Mouse (Mus musculus) lung, embryonic 16.5 days (tissue): Measurements from ENCODE around the gene Pcgf6. TPM values are rescaled to one million over a fixed set of nuclear protein-coding genes. Genes with fewer than 3 reads are reported as not detected.
"Not testable (repeated sequence)": the region's sequence is repeated elsewhere in the genome, so short reads cannot be mapped to it uniquely, and the experiment has no call there.

Source experiments
- ATAC-seq: fragments of 200-750 bp; cut with Nextera tagmentation; 2 replicates; pipeline ENCODE4 v1.8.0; 2017; ENCODE audit warnings: low read depth, mild to moderate bottlenecking, moderate library complexity
- H3K27ac ChIP-seq: fragments of 300-500 bp; sonication (generic); 2 replicates; pipeline ENCODE4 v1.5.1; 2014; ENCODE audit warnings: mild to moderate bottlenecking, control low read depth, low read length
- H3K27me3 ChIP-seq: fragments of 300-500 bp; sonication (generic); 2 replicates; pipeline ENCODE4 v1.6.1; 2014; ENCODE audit warnings: low read depth, low read length, mixed read lengths; ENCODE audit not compliant: control insufficient read depth, insufficient read depth
- H3K36me3 ChIP-seq: fragments of 300-500 bp; sonication (generic); 2 replicates; pipeline ENCODE4 v1.6.1; 2014; ENCODE audit warnings: low read length; ENCODE audit not compliant: control insufficient read depth, insufficient read depth
- H3K4me1 ChIP-seq: fragments of 300-500 bp; sonication (generic); replicated peaks from 2 replicates; pipeline ENCODE4 v1.6.1; 2014; ENCODE audit warnings: low read length, mixed read lengths; ENCODE audit not compliant: control insufficient read depth, insufficient read depth
- H3K4me2 ChIP-seq: fragments of 300-500 bp; sonication (generic); 2 replicates; pipeline ENCODE4 v1.6.1; 2014; ENCODE audit warnings: low read depth, low read length, control low read depth
- H3K4me3 ChIP-seq: fragments of 300-500 bp; sonication (generic); 2 replicates; pipeline ENCODE4 v1.5.1; 2014; ENCODE audit warnings: mild to moderate bottlenecking, low read length, control low read depth
- H3K9ac ChIP-seq: fragments of 300-500 bp; sonication (generic); 2 replicates; pipeline ENCODE4 v1.6.1; 2014; ENCODE audit warnings: low read length, control low read depth
- H3K9me3 ChIP-seq: fragments of 300-500 bp; sonication (generic); 2 replicates; pipeline ENCODE4 v1.6.1; 2016; ENCODE audit warnings: low read length; ENCODE audit not compliant: control insufficient read depth
- WGBS: fragments of 180-500 bp; shearing (Covaris S2); extraction: QIAGEN DNeasy Blood & Tissue Kit; methylation state at CpG from one replicate; pipeline ENCODE4 v1.1.7; 2014; 5-methylcytosine and 5-hydroxymethylcytosine counted together
- polyA plus RNA-seq: library from polyadenylated mRNA; unstranded; fragments of >200 nt; fragmentation: Nextera tagmentation; extraction: Ambion mirVana; gene quantifications from 2 replicates; pipeline ENCODE4 v1.2.1, GENCODE M21; 2015

The Pcgf6 gene
- polyA plus RNA-seq, 1 experiment from 2014 or later: 14.4 TPM

DNA sequence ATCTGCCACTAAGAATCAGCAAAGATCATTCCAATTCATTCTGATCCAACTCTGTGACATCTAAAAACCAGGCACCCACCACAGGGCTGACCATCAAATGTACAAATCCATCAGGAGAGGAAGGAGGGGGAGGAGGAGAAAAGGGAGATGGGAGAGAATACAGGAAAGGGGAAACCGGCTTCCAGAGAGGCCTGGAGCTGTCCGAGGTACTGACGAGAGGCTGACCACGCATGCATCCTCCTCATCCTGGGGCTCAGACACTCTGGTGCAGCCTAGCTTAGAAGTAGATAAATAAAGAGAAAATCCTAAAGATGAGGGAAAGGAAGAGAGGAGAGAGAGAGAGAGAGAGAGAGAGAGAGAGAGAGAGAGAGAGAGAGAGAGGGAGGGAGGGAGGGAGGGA, 44.4 kb downstream of the Pcgf6 start:
- Histone ChIP-seq H3K36me3 (no peaks in the 10 kb centered on the region), H3K4me1 (no peaks in the 10 kb centered on the region), H3K9ac (no peak overlapping the region), H3K27ac (no peak overlapping the region), H3K9me3 (no peaks in the 10 kb centered on the region), H3K27me3 (no peaks in the 10 kb centered on the region), H3K4me2 (no peak overlapping the region), H3K4me3 (no peak overlapping the region)
- ATAC-seq: no peak
- 0% methylated on average over 4 of the region's 4 CpGs for WGBS

- ATAC-seq: no peak
- no peaks in the 10 kb centered on the region for H3K9me3 ChIP-seq
- no peaks in the 10 kb centered on the region for H3K36me3 ChIP-seq
- WGBS: 53% methylated on average over 5 of the region's 5 CpGs
- no peaks in the 10 kb centered on the region for H3K27me3 ChIP-seq
- no peak overlapping the region for H3K9ac ChIP-seq
- H3K4me3 ChIP-seq: no peak overlapping the region
- no peaks in the 10 kb centered on the region for H3K4me1 ChIP-seq
- no peak overlapping the region for H3K4me2 ChIP-seq
- H3K27ac ChIP-seq: no peak overlapping the region
Observed at GRCm38 (mm10) chr19:47005873-47006272, 44.8 kb downstream of the Pcgf6 start.

- Histone ChIP-seq H3K9me3 (no peaks in the 10 kb centered on the region), H3K36me3 (no peaks in the 10 kb centered on the region), H3K4me2 (no peak overlapping the region), H3K4me3 (no peak overlapping the region), H3K27me3 (no peaks in the 10 kb centered on the region), H3K27ac (no peak overlapping the region), H3K4me1 (no peaks in the 10 kb centered on the region), H3K9ac (no peak overlapping the region)
- 73% methylated on average over 6 of the region's 6 CpGs for WGBS
- ATAC-seq: no peak
Observed at GRCm38 (mm10) chr19:47003742-47004511, 46.8 kb downstream of the Pcgf6 start.

GRCm38 (mm10) chr19:47000357-47000756, 50.3 kb downstream of the Pcgf6 start:
- H3K4me3 ChIP-seq, ATAC-seq: not testable (repeated sequence)
- 60% methylated on average over 2 of the region's 3 CpGs for WGBS

DNA sequence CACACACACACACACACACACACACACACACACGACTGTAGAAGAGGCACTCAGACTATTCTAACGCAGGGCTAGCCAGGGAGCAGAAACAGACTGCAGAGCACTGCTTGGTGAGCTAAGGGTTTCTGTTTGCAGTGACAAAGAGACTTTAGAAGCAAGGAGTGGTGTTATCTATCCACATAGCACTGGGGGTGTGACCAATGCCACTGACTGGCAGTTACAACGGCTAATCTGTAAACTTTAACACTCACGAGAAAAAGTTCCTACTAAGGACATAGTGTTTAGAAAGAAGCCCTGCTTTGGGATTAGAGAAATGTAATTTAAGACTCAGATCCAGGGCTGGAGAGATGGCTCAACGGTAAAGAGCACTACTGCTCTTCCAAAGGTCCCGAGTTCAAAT, 51.0 kb downstream of the Pcgf6 start:
- Histone ChIP-seq H3K4me2 (no peak overlapping the region), H3K9ac (no peak overlapping the region), H3K36me3 (no peaks in the 10 kb centered on the region), H3K27ac (no peak overlapping the region), H3K4me3 (no peak overlapping the region), H3K4me1 (no peaks in the 10 kb centered on the region), H3K9me3 (no peaks in the 10 kb centered on the region), H3K27me3 (no peaks in the 10 kb centered on the region)
- WGBS: 65% methylated on average over 6 of the region's 6 CpGs
- ATAC-seq: no peak

More at GRCm38 (mm10) chr19:47000357-47000756, 50.3 kb downstream of the Pcgf6 start:
- not testable (repeated sequence) for H3K9ac ChIP-seq, H3K27ac ChIP-seq, H3K9me3 ChIP-seq, H3K4me1 ChIP-seq, H3K4me2 ChIP-seq, H3K27me3 ChIP-seq, H3K36me3 ChIP-seq

DNA sequence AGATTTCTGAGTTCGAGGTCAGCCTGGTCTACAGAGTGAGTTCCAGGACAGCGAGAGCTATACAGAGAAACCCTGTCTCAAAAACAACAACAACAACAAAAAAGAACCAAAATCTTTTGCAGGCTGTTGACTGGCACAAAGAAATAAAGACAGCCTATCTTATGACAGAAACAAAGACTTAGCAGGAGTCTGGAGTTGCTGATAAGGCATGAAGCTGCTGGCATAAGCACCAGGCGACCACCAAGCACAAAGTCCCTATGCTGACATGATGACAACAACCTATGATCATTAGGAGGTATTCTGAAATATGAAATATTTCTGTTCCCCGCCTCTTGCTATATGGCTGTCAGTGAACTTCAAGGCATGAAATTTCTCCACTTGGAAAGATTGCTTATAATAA, 51.8 kb downstream of the Pcgf6 start:
- H3K9me3 ChIP-seq: no peaks in the 10 kb centered on the region
- ATAC-seq: no peak
- H3K27me3 ChIP-seq: no peaks in the 10 kb centered on the region
- H3K9ac ChIP-seq: no peak overlapping the region
- no peaks in the 10 kb centered on the region for H3K4me1 ChIP-seq
- 70% methylated on average over 4 of the region's 4 CpGs for WGBS
- no peaks in the 10 kb centered on the region for H3K36me3 ChIP-seq
- H3K4me3 ChIP-seq: no peak overlapping the region
- H3K4me2 ChIP-seq: no peak overlapping the region
- no peak overlapping the region for H3K27ac ChIP-seq

- ATAC-seq: no peak
- 76% methylated on average over 8 of the region's 8 CpGs for WGBS
Observed at GRCm38 (mm10) chr19:46998168-46998870, 52.4 kb downstream of the Pcgf6 start.

GRCm38 (mm10) chr19:46996095-46996494, 54.6 kb downstream of the Pcgf6 start:
- H3K9me3 ChIP-seq: no peaks in the 10 kb centered on the region
- no peak overlapping the region for H3K4me2 ChIP-seq
- H3K4me1 ChIP-seq: no peaks in the 10 kb centered on the region
- no peak overlapping the region for H3K9ac ChIP-seq
- WGBS: 77% methylated on average over 9 of the region's 9 CpGs
- H3K4me3 ChIP-seq: no peak overlapping the region
- ATAC-seq: no peak
- no peak overlapping the region for H3K27ac ChIP-seq
- no peaks in the 10 kb centered on the region for H3K27me3 ChIP-seq
- no peaks in the 10 kb centered on the region for H3K36me3 ChIP-seq

More at GRCm38 (mm10) chr19:46998168-46998870, 52.4 kb downstream of the Pcgf6 start:
- no peaks in the 10 kb centered on the region for H3K9me3 ChIP-seq
- no peaks in the 10 kb centered on the region for H3K36me3 ChIP-seq
- H3K27ac ChIP-seq: no peak overlapping the region
- H3K9ac ChIP-seq: no peak overlapping the region
- no peak overlapping the region for H3K4me3 ChIP-seq
- no peaks in the 10 kb centered on the region for H3K27me3 ChIP-seq
- H3K4me1 ChIP-seq: no peaks in the 10 kb centered on the region
- no peak overlapping the region for H3K4me2 ChIP-seq

GRCm38 (mm10) chr19:46992329-46992728, 58.4 kb downstream of the Pcgf6 start:
- H3K9ac ChIP-seq, H3K9me3 ChIP-seq, H3K4me3 ChIP-seq, H3K27ac ChIP-seq, ATAC-seq, H3K27me3 ChIP-seq, H3K36me3 ChIP-seq, H3K4me2 ChIP-seq: not testable (repeated sequence)
- H3K4me1 ChIP-seq: peaks cover 11% of the 10 kb centered on the region
- WGBS: 57% methylated on average over 4 of the region's 4 CpGs
